22 mouse cellular contexts compared by ENCODE assay signal in the genomic region with DNA sequence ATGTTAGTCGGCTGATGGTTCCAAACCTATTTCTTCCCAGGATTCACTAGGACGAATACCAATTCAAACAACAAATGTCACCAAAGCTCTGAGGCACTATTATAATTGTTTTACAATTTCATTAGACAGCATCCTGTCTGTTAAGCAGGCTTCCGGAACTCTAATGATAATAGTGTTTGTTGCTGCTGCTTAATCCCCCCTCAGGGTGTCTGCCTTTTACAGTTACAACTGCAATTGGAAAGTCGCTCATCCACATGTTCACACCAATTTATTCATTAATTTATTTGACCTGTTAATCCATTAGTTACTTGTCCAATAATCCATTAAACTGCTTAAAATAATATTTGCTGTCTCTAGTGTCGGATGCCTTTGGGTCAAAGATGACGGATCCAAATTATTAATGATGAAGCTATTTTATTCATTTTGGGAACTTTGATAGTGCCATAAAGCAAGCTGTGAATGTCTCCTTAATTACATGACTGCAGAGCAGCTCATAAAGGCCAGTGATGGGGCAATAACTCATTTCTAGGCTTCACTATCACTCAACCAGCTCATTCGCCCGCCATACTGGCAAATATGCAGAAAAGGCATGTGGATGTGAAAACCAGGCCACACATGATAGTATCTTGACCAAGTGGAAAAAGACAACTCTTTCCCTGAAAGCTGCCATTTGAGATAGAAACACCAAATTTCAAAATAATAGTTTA.
A peak's percentile ranks its signal among the peaks of the same experiment; 100 is the strongest.
DNase-seq lines count a peak whose midpoint lies in the region; ATAC-seq lines count a peak whose summit lies in the region.
"Had no signal": no experiment of that assay in that cellular context is flagged by ENCODE, and none has a peak within 500 bp of the region (broad histone marks: within the 10 kb centered on the region; RNA-seq: fewer than 3 reads in every experiment).

No protein-coding gene starts in this region.

- H3K36me3 ChIP-seq in midbrain, embryonic 11.5 days (ENCODE audit: control insufficient read depth, insufficient read depth, low read length), result no peaks in the 10 kb centered on the region
- H3K36me3 ChIP-seq in midbrain, embryonic 15.5 days (replicated peaks), result no peaks in the 10 kb centered on the region
- H3K36me3 ChIP-seq in neural tube, embryonic 12.5 days, result no peaks in the 10 kb centered on the region
- no peaks in the 10 kb centered on the region for H3K36me3 ChIP-seq in neural tube, embryonic 15.5 days
- H3K36me3 ChIP-seq: embryonic facial prominence, embryonic 12.5 days; embryonic facial prominence, embryonic 15.5 days; hindbrain, embryonic 15.5 days had no signal

- H3K4me1 ChIP-seq in midbrain, embryonic 11.5 days (ENCODE audit: control insufficient read depth, insufficient read depth, low read length), result no peaks in the 10 kb centered on the region
- H3K4me1 ChIP-seq in midbrain, embryonic 15.5 days, result no peaks in the 10 kb centered on the region
- H3K4me1 ChIP-seq in neural tube, embryonic 12.5 days, result no peaks in the 10 kb centered on the region
- no peaks in the 10 kb centered on the region for H3K4me1 ChIP-seq in neural tube, embryonic 15.5 days
- H3K4me1 ChIP-seq: embryonic facial prominence, embryonic 12.5 days; embryonic facial prominence, embryonic 15.5 days; hindbrain, embryonic 15.5 days had no signal

- H3K27ac ChIP-seq in midbrain, embryonic 11.5 days (ENCODE audit: low read depth, low read length), result no peak overlapping the region
- H3K27ac ChIP-seq in midbrain, embryonic 15.5 days, result no peak overlapping the region
- H3K27ac ChIP-seq in neural tube, embryonic 12.5 days, result no peak overlapping the region
- H3K27ac ChIP-seq in neural tube, embryonic 15.5 days (replicated peaks), result no peak overlapping the region
- H3K27ac ChIP-seq: embryonic facial prominence, embryonic 12.5 days; embryonic facial prominence, embryonic 15.5 days; gastrocnemius, adult 2 months; hindbrain, embryonic 15.5 days had no signal

- H3K4me3 ChIP-seq in midbrain, embryonic 11.5 days (ENCODE audit: low read depth, low read length), result no peak overlapping the region
- no peak overlapping the region for H3K4me3 ChIP-seq in midbrain, embryonic 15.5 days
- no peak overlapping the region for H3K4me3 ChIP-seq in neural tube, embryonic 12.5 days
- no peak overlapping the region for H3K4me3 ChIP-seq in neural tube, embryonic 15.5 days (replicated peaks)
- H3K4me3 ChIP-seq: embryonic facial prominence, embryonic 12.5 days; embryonic facial prominence, embryonic 15.5 days; gastrocnemius, adult 2 months; hindbrain, embryonic 15.5 days had no signal

- no peak for ATAC-seq in midbrain, embryonic 11.5 days (ENCODE audit: low FRiP score)
- no peak for ATAC-seq in midbrain, embryonic 15.5 days (replicated peaks)
- 0 out of 2 replicates have a peak, but pooled peaks have one; percentile 53 for ATAC-seq in neural tube, embryonic 12.5 days (ENCODE audit: low FRiP score, low read depth)
- peak; percentile 47; the same call in 1 of the 2 replicates for ATAC-seq in neural tube, embryonic 15.5 days (ENCODE audit: low FRiP score)
- ATAC-seq: CD4-positive, CD25-positive, alpha-beta regulatory T cell, adult 4 months; forebrain, embryonic 14.5 days; forebrain, postnatal 0 days had no signal

- peak; percentile 56 for DNase-seq in midbrain, embryonic 11.5 days (ENCODE audit: low spot score, missing footprints)
- no peak for DNase-seq in neural tube, embryonic 10.5 days (ENCODE audit: extremely low spot score, low spot score)
- no peak for DNase-seq in ovary, postnatal 36 days (ENCODE audit: low spot score)
- DNase-seq: adrenal gland, adult 2 months; adrenal gland, postnatal 14 days; cerebellum, adult 11 months; cerebellum, adult 2 months; cerebellum, adult 9-11 months; cerebellum, postnatal 25 days; forebrain, postnatal 0 days; gastrocnemius, adult 2 months; gastrocnemius, postnatal 14 days; heart, adult 11 months had no signal

- no peaks in the 10 kb centered on the region for H3K27me3 ChIP-seq in midbrain, embryonic 11.5 days (ENCODE audit: control insufficient read depth, insufficient read depth, low read length)
- H3K27me3 ChIP-seq in midbrain, embryonic 15.5 days (replicated peaks), result no peaks in the 10 kb centered on the region
- no peaks in the 10 kb centered on the region for H3K27me3 ChIP-seq in neural tube, embryonic 12.5 days (replicated peaks)
- no peaks in the 10 kb centered on the region for H3K27me3 ChIP-seq in neural tube, embryonic 15.5 days (replicated peaks)
- H3K27me3 ChIP-seq: embryonic facial prominence, embryonic 12.5 days; embryonic facial prominence, embryonic 15.5 days; hindbrain, embryonic 15.5 days had no signal

- H3K4me2 ChIP-seq in midbrain, embryonic 11.5 days, result no peak overlapping the region
- H3K4me2 ChIP-seq in midbrain, embryonic 15.5 days, result no peak overlapping the region
- no peak overlapping the region for H3K4me2 ChIP-seq in neural tube, embryonic 12.5 days (replicated peaks)
- no peak overlapping the region for H3K4me2 ChIP-seq in neural tube, embryonic 15.5 days
- H3K4me2 ChIP-seq: embryonic facial prominence, embryonic 12.5 days; embryonic facial prominence, embryonic 15.5 days; heart, embryonic 11.5 days; hindbrain, embryonic 15.5 days had no signal

- WGBS in midbrain, embryonic 11.5 days, result 86% methylated on average over 8 of the region's 8 CpGs
- 75% methylated on average over 8 of the region's 8 CpGs for WGBS in midbrain, embryonic 15.5 days
- WGBS in neural tube, embryonic 12.5 days, result 62% methylated on average over 8 of the region's 8 CpGs
- 36% methylated on average over 8 of the region's 8 CpGs for WGBS in neural tube, embryonic 15.5 days

- no peak overlapping the region for H3K9ac ChIP-seq in midbrain, embryonic 11.5 days (ENCODE audit: low read length)
- H3K9ac ChIP-seq in midbrain, embryonic 15.5 days, result no peak overlapping the region
- no peak overlapping the region for H3K9ac ChIP-seq in neural tube, embryonic 12.5 days
- no peak overlapping the region for H3K9ac ChIP-seq in neural tube, embryonic 15.5 days (replicated peaks)
- H3K9ac ChIP-seq: embryonic facial prominence, embryonic 12.5 days; embryonic facial prominence, embryonic 15.5 days; forebrain, postnatal 0 days; hindbrain, embryonic 15.5 days had no signal

- no peaks in the 10 kb centered on the region for H3K9me3 ChIP-seq in midbrain, embryonic 11.5 days (ENCODE audit: control insufficient read depth, low read length)
- no peaks in the 10 kb centered on the region for H3K9me3 ChIP-seq in midbrain, embryonic 15.5 days
- no peaks in the 10 kb centered on the region for H3K9me3 ChIP-seq in neural tube, embryonic 12.5 days
- no peaks in the 10 kb centered on the region for H3K9me3 ChIP-seq in neural tube, embryonic 15.5 days (replicated peaks)
- H3K9me3 ChIP-seq: embryonic facial prominence, embryonic 12.5 days; embryonic facial prominence, embryonic 15.5 days; hindbrain, embryonic 15.5 days had no signal

Comparison
In these comparisons a context has a peak if more than half of its experiments do, and no peak if none do; other contexts are left out.
1. ATAC-seq: peak in neural tube, embryonic 12.5 days (single experiment) and neural tube, embryonic 15.5 days (single experiment); none in midbrain, embryonic 11.5 days (single experiment) and midbrain, embryonic 15.5 days (single experiment).